Mouse (Mus musculus) olfactory bulb, adult 2 months (tissue): Measurements from ENCODE around the gene Klhdc7b. TPM values are rescaled to one million over a fixed set of nuclear protein-coding genes. Genes with fewer than 3 reads are reported as not detected.
"Not testable (repeated sequence)": the region's sequence is repeated elsewhere in the genome, so short reads cannot be mapped to it uniquely, and the experiment has no call there.

Experiments
- H3K27ac ChIP-seq: fragments of 200-500 bp; 2 replicates; pipeline ENCODE4 v1.5.1; 2012; ENCODE audit warnings: low read depth, low read length; ENCODE audit not compliant: insufficient read depth
- H3K4me1 ChIP-seq: fragments of 200-500 bp; 2 replicates; pipeline ENCODE4 v1.6.1; 2012; ENCODE audit warnings: low read length; ENCODE audit not compliant: control insufficient read depth, insufficient read depth
- H3K4me3 ChIP-seq: fragments of 200-500 bp; 2 replicates; pipeline ENCODE4 v1.5.1; 2012; ENCODE audit warnings: mild to moderate bottlenecking, low read depth, low read length, moderate library complexity; ENCODE audit not compliant: insufficient read depth
- CTCF ChIP-seq: fragments of 200-500 bp; IDR thresholded peaks from 2 replicates; pipeline ENCODE4 v1.5.1; 2012; ENCODE audit warnings: low read depth, mild to moderate bottlenecking, low read length, moderate library complexity; ENCODE audit not compliant: insufficient read depth
- POLR2A ChIP-seq: fragments of 200-500 bp; IDR thresholded peaks from 2 replicates; pipeline ENCODE4 v1.6.1; 2012; ENCODE audit warnings: mild to moderate bottlenecking, low read depth, low read length, moderate library complexity; ENCODE audit not compliant: insufficient read depth
- WGBS: fragments of 180-500 bp; shearing (Covaris S2); methylation state at CpG from one replicate; pipeline ENCODE4 v1.1.7; 2018; 5-methylcytosine and 5-hydroxymethylcytosine counted together
- polyA plus RNA-seq: library from polyadenylated mRNA; stranded (reverse); fragments of >200 nt; gene quantifications from 2 replicates; pipeline ENCODE4 v1.2.4, GENCODE M21; 2012; ENCODE audit warnings: low replicate concordance; ENCODE audit not compliant: missing spikeins, insufficient read depth, insufficient read length

Klhdc7b gene
- polyA plus RNA-seq, 1 experiment: not detected

DNA sequence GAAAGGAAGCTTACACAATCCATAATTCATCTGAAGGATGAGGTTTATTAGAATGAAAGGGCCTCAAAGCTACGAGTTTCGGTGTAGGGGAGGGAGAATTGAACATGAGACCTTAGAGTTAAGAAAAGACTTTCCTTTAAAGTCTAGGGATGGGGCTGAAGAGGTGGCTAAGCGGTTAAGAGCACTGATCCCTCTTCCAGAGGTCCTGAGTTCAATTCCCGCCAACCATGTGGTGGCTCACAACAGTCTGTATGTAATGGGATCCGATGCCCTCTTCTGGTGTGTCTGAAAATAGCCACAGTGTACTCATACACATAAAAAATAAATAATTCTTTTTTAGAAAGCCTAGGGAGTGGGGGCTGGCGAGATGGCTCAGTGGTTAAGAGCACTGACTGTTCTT is 45.6 kb downstream of the Klhdc7b start:
- WGBS: 31% methylated on average over 6 of the region's 6 CpGs
- Histone ChIP-seq H3K4me3 (peak overlapping the region; percentile 87), H3K27ac (no peak overlapping the region), H3K4me1 (no peaks in the 10 kb centered on the region)
- TF ChIP-seq CTCF (no peak), POLR2A (no peak)

DNA sequence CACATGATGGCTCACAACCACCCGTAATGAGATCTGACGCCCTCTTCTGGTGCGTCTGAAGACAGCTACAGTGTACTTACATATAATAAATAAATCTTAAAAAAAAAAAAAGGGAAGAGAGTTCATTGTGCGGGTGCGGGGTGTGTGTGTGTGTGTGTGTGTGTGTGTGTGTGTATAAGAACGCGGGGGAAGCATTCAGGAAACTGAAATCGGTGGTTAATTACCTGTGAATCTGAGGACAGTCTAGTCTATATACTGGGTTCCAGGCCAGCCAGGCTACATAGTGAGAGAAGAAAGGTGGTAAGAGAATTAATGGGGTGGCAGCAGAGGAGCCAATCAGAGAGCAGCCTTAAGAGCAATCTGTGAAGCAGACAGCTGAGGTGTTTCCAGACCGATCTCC is 46.1 kb downstream of the Klhdc7b start:
- H3K4me3 ChIP-seq, H3K4me1 ChIP-seq, H3K27ac ChIP-seq: not testable (repeated sequence)
- 82% methylated on average over 9 of the region's 9 CpGs for WGBS

DNA sequence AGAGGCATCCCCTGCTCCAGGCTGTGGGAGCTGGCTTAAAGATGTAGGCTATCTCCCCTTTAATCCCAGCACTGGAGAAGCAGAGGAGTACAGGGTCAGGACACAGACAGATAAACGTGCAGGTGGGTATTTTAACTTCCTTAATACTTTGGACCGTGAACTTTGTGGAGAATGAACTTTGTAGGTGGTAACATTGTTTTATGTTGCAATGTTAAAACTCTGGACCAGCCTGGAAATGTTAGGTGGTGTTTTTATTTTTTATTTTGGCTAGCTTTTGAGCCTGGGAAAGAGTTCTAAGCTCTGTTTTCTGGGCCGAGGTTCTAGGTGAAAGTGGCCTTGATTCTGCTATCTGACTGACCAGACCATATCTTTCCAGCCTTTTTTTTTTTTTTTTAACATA is 46.6 kb downstream of the Klhdc7b start:
- no peak overlapping the region for H3K27ac ChIP-seq
- WGBS: 90% methylated on average over 3 of the region's 3 CpGs
- no peaks in the 10 kb centered on the region for H3K4me1 ChIP-seq
- H3K4me3 ChIP-seq: no peak overlapping the region
- TF ChIP-seq CTCF: no peak

DNA sequence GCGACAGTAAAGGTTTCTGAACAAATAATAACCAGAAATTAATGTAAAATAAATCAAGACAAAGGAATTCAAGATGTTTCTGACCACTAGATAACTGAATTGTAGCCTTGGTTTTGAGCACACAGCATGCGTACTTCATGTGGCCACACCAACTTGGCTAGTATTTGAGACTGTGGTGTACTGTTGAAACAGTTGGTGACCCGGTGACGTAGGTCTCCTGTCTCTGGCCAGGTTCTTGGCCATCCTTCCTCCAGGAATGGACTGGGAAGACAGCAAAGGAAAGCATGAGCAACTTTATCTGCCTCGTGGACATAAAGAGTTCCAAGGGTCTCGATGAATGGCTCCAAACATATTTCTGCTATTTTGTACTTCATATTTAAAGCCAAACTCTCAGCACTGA is 47.1 kb downstream of the Klhdc7b start:
- Histone ChIP-seq H3K4me1 (no peaks in the 10 kb centered on the region), H3K4me3 (no peak overlapping the region), H3K27ac (no peak overlapping the region)
- no peak for TF ChIP-seq CTCF
- no peak for TF ChIP-seq POLR2A
- 94% methylated on average over 6 of the region's 6 CpGs for WGBS

DNA sequence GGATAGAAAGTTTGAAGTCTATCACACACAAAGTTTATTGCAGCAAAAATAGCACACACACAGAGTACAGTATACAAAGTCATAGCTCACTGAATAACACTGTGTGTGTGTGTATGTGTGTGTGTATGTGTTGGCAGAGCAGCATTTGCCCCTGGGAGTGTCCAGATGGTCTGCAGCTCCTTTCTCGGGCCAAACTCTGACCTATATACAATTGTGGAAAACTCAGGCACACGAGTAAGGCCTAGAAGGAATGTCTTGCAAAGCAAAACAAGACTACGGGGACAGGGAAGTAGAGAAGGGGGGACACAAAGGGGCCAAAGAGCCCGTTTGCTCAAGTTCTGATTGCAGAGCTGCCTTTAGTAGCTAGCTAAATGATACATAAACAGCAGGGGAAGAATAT is 48.2 kb downstream of the Klhdc7b start:
- Histone ChIP-seq H3K27ac (no peak overlapping the region), H3K4me3 (no peak overlapping the region), H3K4me1 (no peaks in the 10 kb centered on the region)
- 76% methylated on average over 4 of the region's 4 CpGs for WGBS
- no peak for TF ChIP-seq POLR2A
- TF ChIP-seq CTCF: no peak

DNA sequence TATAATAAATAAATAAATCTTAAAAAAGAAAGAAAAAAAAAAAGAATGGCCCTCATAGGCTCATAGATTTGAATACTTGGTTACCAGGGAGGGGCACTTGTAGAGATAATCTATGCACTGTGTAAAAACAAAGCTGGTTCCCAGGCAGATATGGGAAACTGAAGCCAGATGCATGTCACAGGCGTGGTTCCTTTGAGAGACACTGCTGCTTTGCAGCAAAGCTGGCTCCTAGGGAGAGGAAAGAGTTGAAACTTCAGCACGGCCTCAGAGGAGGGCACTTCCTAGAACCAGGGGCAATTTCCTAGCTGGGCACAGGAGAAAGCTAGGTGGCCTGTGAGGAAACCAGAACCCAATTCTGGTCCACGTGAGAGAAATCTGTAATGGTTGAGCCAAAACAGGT is 49.4 kb downstream of the Klhdc7b start:
- TF ChIP-seq CTCF (no peak), POLR2A (no peak)
- 74% methylated on average over 3 of the region's 3 CpGs for WGBS
- Histone ChIP-seq H3K4me3 (no peak overlapping the region), H3K4me1 (no peaks in the 10 kb centered on the region), H3K27ac (no peak overlapping the region)

DNA sequence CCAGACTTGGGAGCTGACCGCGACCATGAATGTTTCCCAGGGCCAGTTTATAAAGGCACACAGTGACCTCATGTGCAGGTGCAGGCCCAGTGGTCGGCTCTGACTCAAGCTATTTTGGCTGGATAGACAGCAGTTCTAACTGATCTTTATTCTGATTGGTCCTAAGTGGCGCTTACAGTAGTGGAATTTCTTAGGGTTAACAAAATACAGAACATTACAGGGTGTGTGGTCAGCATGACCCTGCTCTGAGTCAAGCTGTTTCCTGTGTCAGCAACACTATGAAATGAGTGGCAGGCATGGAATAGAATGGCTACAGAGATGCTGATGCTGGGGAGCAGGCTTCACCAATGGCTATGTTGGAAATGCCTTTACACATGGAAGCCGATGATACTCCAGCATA is 51.2 kb downstream of the Klhdc7b start:
- no peak for TF ChIP-seq CTCF
- TF ChIP-seq POLR2A: no peak
- no peak overlapping the region for H3K27ac ChIP-seq

More for the DNA sequence above, 51.2 kb downstream of the Klhdc7b start:
- H3K4me1 ChIP-seq: no peaks in the 10 kb centered on the region
- no peak overlapping the region for H3K4me3 ChIP-seq
- WGBS: 83% methylated on average over 5 of the region's 5 CpGs

Other genes starting within 250 kb of the Klhdc7b start
- not detected in 2 replicates for gene Mapk12, start 244.2 kb upstream of the Klhdc7b start, polyA plus RNA-seq
- not detected in 2 replicates for gene Mapk11, start 235.3 kb upstream of the Klhdc7b start, polyA plus RNA-seq
- gene Plxnb2, start 204.1 kb upstream of the Klhdc7b start, polyA plus RNA-seq: 46.6 TPM in 1 of 2 replicates, not detected in the other
- not detected in 2 replicates for gene Dennd6b, start 188.4 kb upstream of the Klhdc7b start, polyA plus RNA-seq
- gene Ppp6r2, start 173.4 kb upstream of the Klhdc7b start, polyA plus RNA-seq: not detected in 2 replicates
- gene Sbf1, start 69.6 kb upstream of the Klhdc7b start, polyA plus RNA-seq: 913 TPM in 1 of 2 replicates, not detected in the other
- not detected in 2 replicates for gene Adm2, start 62.2 kb upstream of the Klhdc7b start, polyA plus RNA-seq
- not detected in 2 replicates for gene Miox, start 50.5 kb upstream of the Klhdc7b start, polyA plus RNA-seq
- not detected in 2 replicates for gene Lmf2, start 29.3 kb upstream of the Klhdc7b start, polyA plus RNA-seq
- not detected in 2 replicates for gene Ncaph2, start 29.2 kb upstream of the Klhdc7b start, polyA plus RNA-seq
- gene Sco2, start 11.1 kb upstream of the Klhdc7b start, polyA plus RNA-seq: not detected in 2 replicates
- gene Tymp, start 7.9 kb upstream of the Klhdc7b start, polyA plus RNA-seq: not detected in 2 replicates
- gene Odf3b, start 5.6 kb upstream of the Klhdc7b start, polyA plus RNA-seq: not detected in 2 replicates
- gene Syce3, start 25.6 kb downstream of the Klhdc7b start, polyA plus RNA-seq: not detected in 2 replicates
- not detected in 2 replicates for gene Cpt1b, start 40.9 kb downstream of the Klhdc7b start, polyA plus RNA-seq
- gene C730034F03Rik, start 44.7 kb downstream of the Klhdc7b start, polyA plus RNA-seq: not detected in 2 replicates
- not detected in 2 replicates for gene Gm44502, start 44.8 kb downstream of the Klhdc7b start, polyA plus RNA-seq
- gene Chkb, start 45.0 kb downstream of the Klhdc7b start, polyA plus RNA-seq: not detected in 2 replicates
- gene Mapk8ip2, start 69.0 kb downstream of the Klhdc7b start, polyA plus RNA-seq: not detected in 2 replicates
- not detected in 2 replicates for gene Arsa, start 92.5 kb downstream of the Klhdc7b start, polyA plus RNA-seq
- not detected in 2 replicates for gene Shank3, start 114.7 kb downstream of the Klhdc7b start, polyA plus RNA-seq
- gene Acr, start 183.4 kb downstream of the Klhdc7b start, polyA plus RNA-seq: not detected in 2 replicates
- gene Rabl2, start 207.0 kb downstream of the Klhdc7b start, polyA plus RNA-seq: not detected in 2 replicates